Comparison of ENCODE assay signal across 7 mouse cellular contexts in genomic region chr5:113844721-113845120, GRCm38 (mm10). TPM values are rescaled to one million over a fixed set of nuclear protein-coding genes. Genes with fewer than 3 reads are reported as not detected.
DNase-seq lines count a peak whose midpoint lies in the region; ATAC-seq and TF ChIP-seq lines count a peak whose summit lies in the region.

No protein-coding gene starts in this region.

- no peak overlapping the region for H3K4me3 ChIP-seq in CH12.LX (replicated peaks in 1 of 3; ENCODE audit: low read depth in 2 of 3, low read length in 2 of 3, poor library complexity in 1 of 3)
- H3K4me3 ChIP-seq in heart, embryonic 15.5 days, result no peak overlapping the region

- TF ChIP-seq RAD21 in CH12.LX (IDR thresholded peaks at IDR 0.05; ENCODE audit: low read depth, low read length), result no peak; the same call in none of the 2 replicates

- peak; percentile 70 to 94 for TF ChIP-seq CTCF in CH12.LX (conservative IDR thresholded peaks at IDR 0.05 in 1 of 2, IDR thresholded peaks at IDR 0.05 in 1 of 2; ENCODE audit: low read depth in 2 of 2, low read length in 2 of 2)

- no peaks in the 10 kb centered on the region for H3K27me3 ChIP-seq in CH12.LX (replicated peaks)
- H3K27me3 ChIP-seq in heart, embryonic 15.5 days, result no peaks in the 10 kb centered on the region

- peak; percentile 91 to 93 for DNase-seq in B cell, adult 2 months
- peak; percentile 85 for DNase-seq in CH12.LX (ENCODE audit: extremely low read depth)
- peak; percentile 62 for DNase-seq in c-Kit-positive CD71-positive TER-119-positive erythroid progenitor cells, embryonic 14.5 days (ENCODE audit: low spot score)
- DNase-seq in layer of hippocampus, postnatal 25 days (ENCODE audit: extremely low spot score in 1 of 2, low spot score in 1 of 2), result peak; percentile 44 to 80
- peak; percentile 80 to 85 for DNase-seq in spleen, postnatal 36 days (ENCODE audit: low spot score in 2 of 2)

- H3K27ac ChIP-seq in CH12.LX (ENCODE audit: insufficient read depth, low read depth), result no peak overlapping the region
- H3K27ac ChIP-seq in heart, embryonic 15.5 days, result peak overlapping the region; percentile 37

- ATAC-seq in heart, embryonic 15.5 days (replicated peaks; ENCODE audit: insufficient number of reproducible peaks, insufficient read depth, low FRiP score, low read depth), result 0 out of 2 replicates have a peak, but pooled peaks have one; percentile 36
- peak; percentile 46 for ATAC-seq in megakaryocyte, adult 5-6 weeks (ENCODE audit: poor library complexity, severe bottlenecking)

- in situ Hi-C loops in CH12.LX (cut with MboI; ENCODE audit: low pct_ligation_motif_present, low pct_unique_long_range_greater_than_20kb, low sequenced_read_pairs), result no loop called here

- TF ChIP-seq POLR2A in CH12.LX (IDR thresholded peaks at IDR 0.05; ENCODE audit: low read depth, low read length), result no peak

- 58% methylated on average over 7 of the region's 7 CpGs for WGBS in heart, embryonic 15.5 days

- H3K9ac ChIP-seq in CH12.LX (ENCODE audit: insufficient read depth, low read depth), result no peak overlapping the region
- H3K9ac ChIP-seq in heart, embryonic 15.5 days, result no peak overlapping the region

- peaks cover 6% of the 10 kb centered on the region for H3K9me3 ChIP-seq in CH12.LX (replicated peaks; ENCODE audit: low read length)
- H3K9me3 ChIP-seq in heart, embryonic 15.5 days (replicated peaks), result no peaks in the 10 kb centered on the region

- no peak overlapping the region for H3K4me2 ChIP-seq in CH12.LX (ENCODE audit: insufficient read depth, low read depth, poor library complexity, severe bottlenecking)
- H3K4me2 ChIP-seq in heart, embryonic 15.5 days, result no peak overlapping the region

- H3K36me3 ChIP-seq in CH12.LX (replicated peaks in 1 of 2; ENCODE audit: control insufficient read depth in 1 of 2, insufficient read depth in 1 of 2, low read length in 1 of 2), result peaks cover 49 to 91% of the 10 kb centered on the region in 2 experiments
- H3K36me3 ChIP-seq in heart, embryonic 15.5 days, result peaks cover 64% of the 10 kb centered on the region

- peaks cover 9 to 39% of the 10 kb centered on the region in 2 experiments for H3K4me1 ChIP-seq in CH12.LX (ENCODE audit: control insufficient read depth in 1 of 2, insufficient read depth in 2 of 2)
- H3K4me1 ChIP-seq in heart, embryonic 15.5 days (replicated peaks), result no peaks in the 10 kb centered on the region; the same call in none of the 2 replicates

- dilution Hi-C loops in CH12.LX (cut with MboI; ENCODE audit: extremely low pct_ligation_motif_present, extremely low pct_unique_long_range_greater_than_20kb, low sequenced_read_pairs), result no loop called here

- H3K79me2 ChIP-seq in CH12.LX (replicated peaks; ENCODE audit: control insufficient read depth, extremely low read depth, insufficient read depth, poor library complexity, severe bottlenecking), result no peaks in the 10 kb centered on the region

- TF ChIP-seq EP300 in CH12.LX (IDR thresholded peaks at IDR 0.05; ENCODE audit: low read length), result no peak

TF ChIP-seq in CH12.LX, 34 proteins besides CTCF, POLR2A, EP300 and RAD21:
- TF ChIP-seq MAZ (IDR thresholded peaks at IDR 0.05; ENCODE audit: low read depth, low read length) (peak; percentile 59; the same call in 1 of the 2 replicates), MXI1 (IDR thresholded peaks at IDR 0.05; ENCODE audit: low read depth, low read length) (no peak), IRF4 (IDR thresholded peaks at IDR 0.05; ENCODE audit: low read depth, low read length) (peak; percentile 23; the same call in 1 of the 2 replicates), SIN3A (IDR thresholded peaks at IDR 0.05; ENCODE audit: low read length) (0 out of 2 replicates have a peak, but pooled peaks have one; percentile 53), SMC3 (IDR thresholded peaks at IDR 0.05; ENCODE audit: low read depth, low read length) (peak; percentile 95), ELF1 (IDR thresholded peaks at IDR 0.05; ENCODE audit: low read depth, low read length) (0 out of 2 replicates have a peak, but pooled peaks have one; percentile 10), ZC3H11A (IDR thresholded peaks at IDR 0.05; ENCODE audit: low read depth, low read length) (peak; percentile 69), NRF1 (IDR thresholded peaks at IDR 0.05; ENCODE audit: low read depth, low read length) (no peak)
TF ChIP-seq in CH12.LX: peak in this region for 6.

RNA-seq across cellular contexts. Expression of gene Selplg, which starts 12.3 kb away (rescaled TPM):
- total RNA-seq in CH12.LX (2012; rRNA removed), result 50.5 and 58.5 TPM in 2 replicates
- total RNA-seq in CH12.LX (2014; rRNA removed), result 27.9 and 29.4 TPM in 2 replicates
- polyA plus RNA-seq in CH12.LX (2012; ENCODE audit: insufficient read length, low read depth), result 34.2 and 41.6 TPM in 2 replicates
- 2.7 and 18.4 TPM in 2 replicates for polyA plus RNA-seq in heart, embryonic 15.5 days (2015; fragmentation: Nextera tagmentation; extraction: Ambion mirVana)
- total RNA-seq in layer of hippocampus, postnatal 25 days (2021), result 10 to 100 TPM; 29.3 to 33.5 TPM
- total RNA-seq in megakaryocyte, adult 5-6 weeks (2015), result 718 and 733 TPM in 2 replicates
- 291 and 312 TPM in 2 replicates for total RNA-seq in megakaryocyte, adult 5-6 weeks (2017)

RNA-seq across cellular contexts. Expression of gene Tmem119, which starts 44.4 kb away (rescaled TPM):
- total RNA-seq in CH12.LX (2012; rRNA removed) (0.30 and 0.46 TPM in 2 replicates), CH12.LX (2014; rRNA removed) (0.55 and 1.0 TPM in 2 replicates)
- 0.97 and 1.5 TPM in 2 replicates for polyA plus RNA-seq in CH12.LX (2012; ENCODE audit: insufficient read length, low read depth)
- polyA plus RNA-seq in heart, embryonic 15.5 days (2015; fragmentation: Nextera tagmentation; extraction: Ambion mirVana), result 23.6 and 30.5 TPM in 2 replicates
- 10 to 100 TPM; 18.4 to 23.9 TPM for total RNA-seq in layer of hippocampus, postnatal 25 days (2021)
- total RNA-seq in megakaryocyte, adult 5-6 weeks (2015), result 1.9 and 2.8 TPM in 2 replicates
- total RNA-seq in megakaryocyte, adult 5-6 weeks (2017), result 2.3 and 3.2 TPM in 2 replicates

Comparison
In these comparisons a context has a peak if more than half of its experiments do, and no peak if none do; other contexts are left out.
1. RNA of gene Selplg, which starts 12.3 kb away (total RNA-seq): 291 to 733 TPM in megakaryocyte, adult 5-6 weeks; 27.9 to 58.5 TPM in CH12.LX and 29.3 to 33.5 TPM in layer of hippocampus, postnatal 25 days; every median in the first group is over 4 times any median in the second.
2. RNA of gene Tmem119, which starts 44.4 kb away (total RNA-seq): 18.4 to 23.9 TPM in layer of hippocampus, postnatal 25 days; 1.9 to 3.2 TPM in megakaryocyte, adult 5-6 weeks and 0.30 to 1.0 TPM in CH12.LX; every median in the first group is over 4 times any median in the second.
3. Peak in every context shown above with its lines, with median percentiles within 50 percentile points of each other: DNase-seq.